Mouse (Mus musculus) CH12.LX (cell line): ENCODE data around the gene 4930556J24Rik.

Experiments used
- CHD1 ChIP-seq: IDR thresholded peaks from 2 replicates; pipeline ENCODE4 v1.6.1; 2012; ENCODE audit warnings: low read depth, low read length, improper control_type of control experiment, inconsistent platforms
- CHD2 ChIP-seq: IDR thresholded peaks from 2 replicates; pipeline ENCODE4 v1.6.1; 2011; ENCODE audit warnings: low read length, improper control_type of control experiment
- CTCF ChIP-seq, 2 experiments: IDR thresholded peaks in 1 of 2; conservative IDR thresholded peaks in 1 of 2; 2 replicates each; pipeline ENCODE4 v1.5.1; 2011 to 2012; ENCODE audit warnings: low read depth in 2 of 2, low read length in 2 of 2, improper control_type of control experiment in 1 of 2, inconsistent platforms in 1 of 2, mild to moderate bottlenecking in 1 of 2, moderate library complexity in 1 of 2
- ETS1 ChIP-seq: conservative IDR thresholded peaks from 2 replicates; pipeline ENCODE4 v1.6.1; 2012; ENCODE audit warnings: low read depth, mild to moderate bottlenecking, inconsistent platforms, low read length, improper control_type of control experiment, moderate library complexity
- JUN ChIP-seq: IDR thresholded peaks from 2 replicates; pipeline ENCODE4 v1.6.1; 2011; ENCODE audit warnings: low read depth, mild to moderate bottlenecking, low read length, improper control_type of control experiment, moderate library complexity; ENCODE audit not compliant: insufficient read depth
- MAX ChIP-seq: IDR thresholded peaks from 2 replicates; pipeline ENCODE4 v1.6.1; 2011; ENCODE audit warnings: low read length, improper control_type of control experiment
- MXI1 ChIP-seq: IDR thresholded peaks from 2 replicates; pipeline ENCODE4 v1.6.1; 2011; ENCODE audit warnings: mild to moderate bottlenecking, low read depth, low read length, improper control_type of control experiment
- NRF1 ChIP-seq: IDR thresholded peaks from 2 replicates; pipeline ENCODE4 v1.6.1; 2014; ENCODE audit warnings: low read depth, mild to moderate bottlenecking, inconsistent platforms, low read length, improper control_type of control experiment, moderate library complexity
- POLR2A ChIP-seq: IDR thresholded peaks from 2 replicates; pipeline ENCODE4 v1.6.1; 2011; ENCODE audit warnings: low read depth, mild to moderate bottlenecking, improper control_type of control experiment, low read length
- RAD21 ChIP-seq: IDR thresholded peaks from 2 replicates; pipeline ENCODE4 v1.6.1; 2011; ENCODE audit warnings: low read depth, mild to moderate bottlenecking, low read length, improper control_type of control experiment, moderate library complexity
- SIN3A ChIP-seq: IDR thresholded peaks from 2 replicates; pipeline ENCODE4 v1.6.1; 2012; ENCODE audit warnings: low read length, improper control_type of control experiment, inconsistent platforms
- TCF12 ChIP-seq: IDR thresholded peaks from 2 replicates; pipeline ENCODE4 v1.6.1; 2014; ENCODE audit warnings: low read depth, mild to moderate bottlenecking, inconsistent platforms, low read length, improper control_type of control experiment
- USF1 ChIP-seq: IDR thresholded peaks from 2 replicates; pipeline ENCODE4 v1.6.1; 2014; ENCODE audit warnings: low read depth, mild to moderate bottlenecking, inconsistent platforms, low read length, improper control_type of control experiment
- ZKSCAN1 ChIP-seq: IDR thresholded peaks from 2 replicates; pipeline ENCODE4 v1.6.1; 2012; ENCODE audit warnings: low read depth, inconsistent platforms, low read length, improper control_type of control experiment, borderline replicate concordance

- TF ChIP-seq CTCF (conservative IDR thresholded peaks at IDR 0.05 in 1 of 2, IDR thresholded peaks at IDR 0.05 in 1 of 2; ENCODE audit: low read depth in 2 of 2, low read length in 2 of 2) (no peak), CHD2 (no peak), NRF1 (no peak), POLR2A (no peak), MXI1 (no peak), ZKSCAN1 (no peak), RAD21 (no peak), JUN (no peak), SIN3A (no peak), USF1 (no peak), TCF12 (no peak), CHD1 (no peak), ETS1 (no peak), MAX (no peak)
These were observed 41.4 kb downstream of the 4930556J24Rik start for GRCm38 (mm10) chr11:3935135-3935534.
